Mouse (Mus musculus): ENCODE measurements around the gene Gng4. TPM values are rescaled to one million over a fixed set of nuclear protein-coding genes. Genes with fewer than 3 reads are reported as not detected.
A peak's percentile ranks its signal among the peaks of the same experiment; 100 is the strongest.

Gng4 gene
- polyA plus RNA-seq (2012; ENCODE audit: insufficient read depth, insufficient read length, missing spikeins): not detected in 2 replicates

GRCm38 (mm10) chr13:13783894-13784419 is at the start of gene Gng4:
Gng4 (plus strand) TSS chr13:13784059.
- H3K27ac ChIP-seq (replicated peaks; ENCODE audit: low read depth, low read length): no peak within 1 kb of the TSS
- H3K4me3 ChIP-seq (ENCODE audit: insufficient read depth, low read depth, low read length): peak within 1 kb of the TSS; percentile 61
- peaks cover 2% of the 10 kb centered on the region; the same call in 1 of the 2 replicates for H3K4me1 ChIP-seq (ENCODE audit: control insufficient read depth, insufficient read depth, insufficient read length, low read length)

DNA sequence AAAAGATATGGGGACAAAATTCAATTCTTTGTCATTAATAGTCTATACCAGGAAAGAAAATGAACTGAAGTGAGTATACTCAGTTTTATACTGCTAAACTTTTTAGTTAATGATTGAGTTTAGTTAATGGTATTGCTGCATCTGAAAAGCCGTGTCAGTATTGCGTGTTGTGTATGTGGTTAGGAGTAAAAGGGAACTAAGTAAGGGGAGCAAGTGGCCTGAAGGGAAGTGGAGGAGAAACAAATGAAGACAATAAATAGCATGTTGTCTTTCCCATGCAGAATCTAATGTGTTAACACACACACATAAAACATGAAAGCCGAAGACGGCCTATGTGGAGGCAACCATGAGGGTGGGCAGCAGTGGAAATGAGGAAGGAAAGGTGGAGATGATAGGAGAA is 44.6 kb upstream of the Gng4 start:
- Histone ChIP-seq H3K27ac (replicated peaks; ENCODE audit: low read depth, low read length) (no peak overlapping the region), H3K4me3 (ENCODE audit: insufficient read depth, low read depth, low read length) (no peak overlapping the region), H3K4me1 (ENCODE audit: control insufficient read depth, insufficient read depth, insufficient read length, low read length) (no peaks in the 10 kb centered on the region)

DNA sequence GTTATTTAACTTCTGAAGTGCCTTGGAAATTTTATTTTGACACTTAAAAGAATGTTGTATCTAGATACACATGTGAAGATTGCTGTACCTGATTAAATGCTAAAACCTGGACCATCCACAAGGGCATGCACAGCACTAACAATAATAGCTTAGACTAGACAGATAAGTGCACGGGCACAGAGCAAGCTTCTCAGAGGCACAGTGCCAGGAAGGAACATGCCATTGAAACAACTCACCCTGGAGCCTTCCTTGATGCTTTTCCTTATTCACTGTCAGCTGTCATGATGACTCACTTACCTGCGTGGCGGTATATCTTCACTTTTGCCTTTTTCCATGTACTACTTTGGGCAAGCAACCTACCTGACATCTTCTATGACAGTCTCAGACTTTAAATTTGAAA is 37.9 kb upstream of the Gng4 start:
- H3K27ac ChIP-seq (replicated peaks; ENCODE audit: low read depth, low read length): no peak overlapping the region
- no peak overlapping the region for H3K4me3 ChIP-seq (ENCODE audit: insufficient read depth, low read depth, low read length)
- no peaks in the 10 kb centered on the region for H3K4me1 ChIP-seq (ENCODE audit: control insufficient read depth, insufficient read depth, insufficient read length, low read length)

GRCm38 (mm10) chr13:13775778-13776494 is 7.9 kb upstream of the Gng4 start:
- Histone ChIP-seq H3K4me3 (ENCODE audit: insufficient read depth, low read depth, low read length) (no peak overlapping the region), H3K4me1 (ENCODE audit: control insufficient read depth, insufficient read depth, insufficient read length, low read length) (no peaks in the 10 kb centered on the region), H3K27ac (replicated peaks; ENCODE audit: low read depth, low read length) (no peak overlapping the region)

- H3K4me1 ChIP-seq (ENCODE audit: control insufficient read depth, insufficient read depth, insufficient read length, low read length): no peaks in the 10 kb centered on the region
- no peak overlapping the region for H3K4me3 ChIP-seq (ENCODE audit: insufficient read depth, low read depth, low read length)
- H3K27ac ChIP-seq (replicated peaks; ENCODE audit: low read depth, low read length): no peak overlapping the region
Observed at GRCm38 (mm10) chr13:13777052-13777451, 6.8 kb upstream of the Gng4 start.

GRCm38 (mm10) chr13:13777696-13778095 is 6.2 kb upstream of the Gng4 start:
- no peak overlapping the region for H3K4me3 ChIP-seq (ENCODE audit: insufficient read depth, low read depth, low read length)
- no peak overlapping the region for H3K27ac ChIP-seq (replicated peaks; ENCODE audit: low read depth, low read length)
- no peaks in the 10 kb centered on the region for H3K4me1 ChIP-seq (ENCODE audit: control insufficient read depth, insufficient read depth, insufficient read length, low read length)

DNA sequence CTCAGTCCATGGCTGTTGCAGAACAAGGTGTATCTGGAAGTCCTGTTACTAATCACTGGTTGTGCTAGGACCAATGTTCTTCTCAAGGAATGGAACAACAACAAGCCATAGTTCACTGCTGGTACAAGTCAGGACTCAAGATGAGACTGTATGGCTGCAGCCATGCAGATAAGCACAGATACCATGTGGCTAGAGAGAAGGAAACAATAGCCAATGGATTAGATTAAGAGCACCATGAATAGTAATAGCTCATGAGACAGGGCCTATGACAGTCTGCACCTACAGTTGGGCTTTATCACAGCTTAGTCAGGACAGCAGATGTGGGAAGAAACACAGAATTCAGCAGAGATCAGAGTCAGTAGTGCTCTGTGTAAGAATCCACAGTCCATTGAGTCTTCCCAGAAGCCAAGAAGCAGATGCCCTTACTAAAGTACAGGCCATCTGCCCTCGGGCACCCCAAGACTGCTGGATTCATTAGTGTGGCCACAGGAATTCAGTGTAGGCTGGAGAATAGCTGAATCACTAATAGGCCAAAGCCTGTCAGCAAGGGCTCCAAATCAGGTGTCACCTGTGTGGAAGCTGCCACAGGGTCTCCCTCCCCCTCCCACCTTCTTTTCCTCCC is 4.9 kb upstream of the Gng4 start:
- H3K27ac ChIP-seq (replicated peaks; ENCODE audit: low read depth, low read length): no peak overlapping the region
- H3K4me3 ChIP-seq (ENCODE audit: insufficient read depth, low read depth, low read length): no peak overlapping the region
- no peaks in the 10 kb centered on the region; the same call in 1 of the 2 replicates for H3K4me1 ChIP-seq (ENCODE audit: control insufficient read depth, insufficient read depth, insufficient read length, low read length)

GRCm38 (mm10) chr13:13780271-13780670 is 3.6 kb upstream of the Gng4 start:
- Histone ChIP-seq H3K4me3 (ENCODE audit: insufficient read depth, low read depth, low read length) (no peak overlapping the region), H3K27ac (replicated peaks; ENCODE audit: low read depth, low read length) (no peak overlapping the region), H3K4me1 (ENCODE audit: control insufficient read depth, insufficient read depth, insufficient read length, low read length) (no peaks in the 10 kb centered on the region; the same call in 1 of the 2 replicates)

DNA sequence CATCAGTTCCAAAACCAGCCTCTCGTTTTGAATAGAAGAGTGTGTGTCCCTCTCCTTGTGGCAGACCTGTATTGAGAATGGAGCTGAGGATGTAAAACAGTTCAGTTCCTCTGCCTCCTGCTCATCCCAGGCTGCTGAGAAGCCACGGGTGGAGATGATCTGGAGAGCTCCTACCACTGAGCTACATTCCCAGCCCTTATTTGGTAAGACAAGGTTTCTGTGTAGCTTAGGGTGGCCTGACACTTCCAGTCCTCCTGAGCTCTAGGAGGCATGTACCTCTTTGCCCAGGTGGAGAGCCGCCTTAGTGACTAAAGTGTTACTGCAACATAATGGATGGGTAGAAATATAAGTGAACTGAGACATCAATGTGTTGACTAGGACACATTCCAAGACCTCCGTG is 2.8 kb upstream of the Gng4 start:
- Histone ChIP-seq H3K27ac (replicated peaks; ENCODE audit: low read depth, low read length) (no peak overlapping the region), H3K4me1 (ENCODE audit: control insufficient read depth, insufficient read depth, insufficient read length, low read length) (peaks cover 2% of the 10 kb centered on the region; the same call in 1 of the 2 replicates)

GRCm38 (mm10) chr13:13783296-13783695 is 563 bp upstream of the Gng4 start:
- Histone ChIP-seq H3K4me1 (ENCODE audit: control insufficient read depth, insufficient read depth, insufficient read length, low read length) (peaks cover 2% of the 10 kb centered on the region; the same call in 1 of the 2 replicates), H3K4me3 (ENCODE audit: insufficient read depth, low read depth, low read length) (no peak overlapping the region), H3K27ac (replicated peaks; ENCODE audit: low read depth, low read length) (no peak overlapping the region)

More for the DNA sequence above, 2.8 kb upstream of the Gng4 start:
- H3K4me3 ChIP-seq (ENCODE audit: insufficient read depth, low read depth, low read length): no peak overlapping the region

GRCm38 (mm10) chr13:13784420-13784936 is 619 bp downstream of the Gng4 start:
- Histone ChIP-seq H3K4me3 (ENCODE audit: insufficient read depth, low read depth, low read length) (peak overlapping the region; percentile 61), H3K4me1 (ENCODE audit: control insufficient read depth, insufficient read depth, insufficient read length, low read length) (peaks cover 2% of the 10 kb centered on the region; the same call in 1 of the 2 replicates), H3K27ac (replicated peaks; ENCODE audit: low read depth, low read length) (no peak overlapping the region)

- peak overlapping the region; percentile 61 for H3K4me3 ChIP-seq (ENCODE audit: insufficient read depth, low read depth, low read length)
- peaks cover 2% of the 10 kb centered on the region; the same call in 1 of the 2 replicates for H3K4me1 ChIP-seq (ENCODE audit: control insufficient read depth, insufficient read depth, insufficient read length, low read length)
- H3K27ac ChIP-seq (replicated peaks; ENCODE audit: low read depth, low read length): no peak overlapping the region
Observed at GRCm38 (mm10) chr13:13784981-13785783, 1.3 kb downstream of the Gng4 start.

- Histone ChIP-seq H3K4me3 (ENCODE audit: insufficient read depth, low read depth, low read length) (no peak overlapping the region), H3K27ac (replicated peaks; ENCODE audit: low read depth, low read length) (no peak overlapping the region), H3K4me1 (ENCODE audit: control insufficient read depth, insufficient read depth, insufficient read length, low read length) (peaks cover 2% of the 10 kb centered on the region; the same call in 1 of the 2 replicates)
Observed at GRCm38 (mm10) chr13:13786971-13787370, 3.1 kb downstream of the Gng4 start.

GRCm38 (mm10) chr13:13788070-13788469 is 4.2 kb downstream of the Gng4 start:
- H3K4me1 ChIP-seq (ENCODE audit: control insufficient read depth, insufficient read depth, insufficient read length, low read length): peaks cover 2% of the 10 kb centered on the region; the same call in 1 of the 2 replicates
- no peak overlapping the region for H3K27ac ChIP-seq (replicated peaks; ENCODE audit: low read depth, low read length)
- no peak overlapping the region for H3K4me3 ChIP-seq (ENCODE audit: insufficient read depth, low read depth, low read length)

- no peak overlapping the region for H3K27ac ChIP-seq (replicated peaks; ENCODE audit: low read depth, low read length)
- H3K4me1 ChIP-seq (ENCODE audit: control insufficient read depth, insufficient read depth, insufficient read length, low read length): no peaks in the 10 kb centered on the region
- no peak overlapping the region for H3K4me3 ChIP-seq (ENCODE audit: insufficient read depth, low read depth, low read length)
Observed at GRCm38 (mm10) chr13:13791981-13792380, 8.1 kb downstream of the Gng4 start.
